Mouse (Mus musculus): ENCODE measurements around the gene Foxg1. TPM values are rescaled to one million over a fixed set of nuclear protein-coding genes. Genes with fewer than 3 reads are reported as not detected.

The Foxg1 gene
- polyA plus RNA-seq, 1 experiment: not detected

GRCm38 (mm10) chr12:49394181-49394580, 11.7 kb downstream of the Foxg1 start:
- Histone ChIP-seq H3K4me1 (ENCODE audit: control insufficient read depth, insufficient read depth, low read length) (no peaks in the 10 kb centered on the region), H3K27me3 (ENCODE audit: control insufficient read depth, insufficient read depth, low read length) (peaks cover 10% of the 10 kb centered on the region; the same call in 1 of the 2 replicates), H3K4me3 (replicated peaks; ENCODE audit: insufficient read depth, low read depth, low read length) (no peak overlapping the region), H3K27ac (ENCODE audit: insufficient read depth, low read length) (no peak overlapping the region)
- TF ChIP-seq CTCF (IDR thresholded peaks at IDR 0.05; ENCODE audit: borderline replicate concordance, insufficient read depth, low read depth, low read length) (no peak), POLR2A (IDR thresholded peaks at IDR 0.05; ENCODE audit: borderline replicate concordance, insufficient read depth, low read length) (no peak)
- DNase-seq: no peak
- 7% methylated on average over 1 of the region's 1 CpGs for WGBS

GRCm38 (mm10) chr12:49394836-49395235, 12.4 kb downstream of the Foxg1 start:
- Histone ChIP-seq H3K4me1 (ENCODE audit: control insufficient read depth, insufficient read depth, low read length) (no peaks in the 10 kb centered on the region), H3K27ac (ENCODE audit: insufficient read depth, low read length) (no peak overlapping the region), H3K27me3 (ENCODE audit: control insufficient read depth, insufficient read depth, low read length) (peaks cover 10% of the 10 kb centered on the region; the same call in 1 of the 2 replicates), H3K4me3 (replicated peaks; ENCODE audit: insufficient read depth, low read depth, low read length) (no peak overlapping the region)
- DNase-seq: no peak
- WGBS: 2% methylated on average over 17 of the region's 17 CpGs
- TF ChIP-seq CTCF (IDR thresholded peaks at IDR 0.05; ENCODE audit: borderline replicate concordance, insufficient read depth, low read depth, low read length): no peak
- TF ChIP-seq POLR2A (IDR thresholded peaks at IDR 0.05; ENCODE audit: borderline replicate concordance, insufficient read depth, low read length): no peak

GRCm38 (mm10) chr12:49395969-49396368, 13.5 kb downstream of the Foxg1 start:
- H3K4me3 ChIP-seq (replicated peaks; ENCODE audit: insufficient read depth, low read depth, low read length): no peak overlapping the region
- H3K4me1 ChIP-seq (ENCODE audit: control insufficient read depth, insufficient read depth, low read length): no peaks in the 10 kb centered on the region
- WGBS: 24% methylated on average over 2 of the region's 2 CpGs
- peaks cover 10% of the 10 kb centered on the region; the same call in 1 of the 2 replicates for H3K27me3 ChIP-seq (ENCODE audit: control insufficient read depth, insufficient read depth, low read length)
- TF ChIP-seq CTCF (IDR thresholded peaks at IDR 0.05; ENCODE audit: borderline replicate concordance, insufficient read depth, low read depth, low read length) (no peak), POLR2A (IDR thresholded peaks at IDR 0.05; ENCODE audit: borderline replicate concordance, insufficient read depth, low read length) (no peak)
- DNase-seq: no peak
- no peak overlapping the region for H3K27ac ChIP-seq (ENCODE audit: insufficient read depth, low read length)

- WGBS: 33% methylated on average over 1 of the region's 1 CpGs
- no peak for DNase-seq
These were observed 14.3 kb downstream of the Foxg1 start for GRCm38 (mm10) chr12:49396776-49397175.

GRCm38 (mm10) chr12:49397443-49398162, 15.1 kb downstream of the Foxg1 start:
- DNase-seq: no peak
- H3K27ac ChIP-seq (ENCODE audit: insufficient read depth, low read length): no peak overlapping the region
- WGBS: 23% methylated on average over 4 of the region's 4 CpGs
- peaks cover 7% of the 10 kb centered on the region; the same call in 1 of the 2 replicates for H3K27me3 ChIP-seq (ENCODE audit: control insufficient read depth, insufficient read depth, low read length)
- H3K4me3 ChIP-seq (replicated peaks; ENCODE audit: insufficient read depth, low read depth, low read length): no peak overlapping the region
- TF ChIP-seq CTCF (IDR thresholded peaks at IDR 0.05; ENCODE audit: borderline replicate concordance, insufficient read depth, low read depth, low read length) (no peak), POLR2A (IDR thresholded peaks at IDR 0.05; ENCODE audit: borderline replicate concordance, insufficient read depth, low read length) (no peak)
- no peaks in the 10 kb centered on the region for H3K4me1 ChIP-seq (ENCODE audit: control insufficient read depth, insufficient read depth, low read length)

More at GRCm38 (mm10) chr12:49396776-49397175, 14.3 kb downstream of the Foxg1 start:
- Histone ChIP-seq H3K27me3 (ENCODE audit: control insufficient read depth, insufficient read depth, low read length) (peaks cover 10% of the 10 kb centered on the region; the same call in 1 of the 2 replicates), H3K4me3 (replicated peaks; ENCODE audit: insufficient read depth, low read depth, low read length) (no peak overlapping the region), H3K4me1 (ENCODE audit: control insufficient read depth, insufficient read depth, low read length) (no peaks in the 10 kb centered on the region), H3K27ac (ENCODE audit: insufficient read depth, low read length) (no peak overlapping the region)
- TF ChIP-seq CTCF (IDR thresholded peaks at IDR 0.05; ENCODE audit: borderline replicate concordance, insufficient read depth, low read depth, low read length) (no peak), POLR2A (IDR thresholded peaks at IDR 0.05; ENCODE audit: borderline replicate concordance, insufficient read depth, low read length) (no peak)

GRCm38 (mm10) chr12:49398163-49398540, 15.7 kb downstream of the Foxg1 start:
- Histone ChIP-seq H3K27ac (ENCODE audit: insufficient read depth, low read length) (no peak overlapping the region), H3K4me1 (ENCODE audit: control insufficient read depth, insufficient read depth, low read length) (no peaks in the 10 kb centered on the region), H3K27me3 (ENCODE audit: control insufficient read depth, insufficient read depth, low read length) (peaks cover 7% of the 10 kb centered on the region; the same call in 1 of the 2 replicates), H3K4me3 (replicated peaks; ENCODE audit: insufficient read depth, low read depth, low read length) (no peak overlapping the region)
- TF ChIP-seq POLR2A (IDR thresholded peaks at IDR 0.05; ENCODE audit: borderline replicate concordance, insufficient read depth, low read length): no peak
- no peak for TF ChIP-seq CTCF (IDR thresholded peaks at IDR 0.05; ENCODE audit: borderline replicate concordance, insufficient read depth, low read depth, low read length)
- no peak for DNase-seq

GRCm38 (mm10) chr12:49398636-49399035, 16.2 kb downstream of the Foxg1 start:
- Histone ChIP-seq H3K4me1 (ENCODE audit: control insufficient read depth, insufficient read depth, low read length) (no peaks in the 10 kb centered on the region), H3K27me3 (ENCODE audit: control insufficient read depth, insufficient read depth, low read length) (peaks cover 7% of the 10 kb centered on the region; the same call in 1 of the 2 replicates), H3K27ac (ENCODE audit: insufficient read depth, low read length) (no peak overlapping the region), H3K4me3 (replicated peaks; ENCODE audit: insufficient read depth, low read depth, low read length) (no peak overlapping the region)
- no peak for DNase-seq
- WGBS: 17% methylated on average over 3 of the region's 3 CpGs
- TF ChIP-seq POLR2A (IDR thresholded peaks at IDR 0.05; ENCODE audit: borderline replicate concordance, insufficient read depth, low read length) (no peak), CTCF (IDR thresholded peaks at IDR 0.05; ENCODE audit: borderline replicate concordance, insufficient read depth, low read depth, low read length) (no peak)

GRCm38 (mm10) chr12:49399611-49400010, 17.2 kb downstream of the Foxg1 start:
- Histone ChIP-seq H3K27me3 (ENCODE audit: control insufficient read depth, insufficient read depth, low read length) (peaks cover 7% of the 10 kb centered on the region; the same call in 1 of the 2 replicates), H3K4me1 (ENCODE audit: control insufficient read depth, insufficient read depth, low read length) (no peaks in the 10 kb centered on the region), H3K4me3 (replicated peaks; ENCODE audit: insufficient read depth, low read depth, low read length) (no peak overlapping the region), H3K27ac (ENCODE audit: insufficient read depth, low read length) (no peak overlapping the region)
- WGBS: 8% methylated on average over 1 of the region's 1 CpGs
- DNase-seq: no peak
- no peak for TF ChIP-seq CTCF (IDR thresholded peaks at IDR 0.05; ENCODE audit: borderline replicate concordance, insufficient read depth, low read depth, low read length)
- no peak for TF ChIP-seq POLR2A (IDR thresholded peaks at IDR 0.05; ENCODE audit: borderline replicate concordance, insufficient read depth, low read length)
